Mouse (Mus musculus): ENCODE data around the gene Tex29. TPM values are rescaled to one million over a fixed set of nuclear protein-coding genes. Genes with fewer than 3 reads are reported as not detected.

The Tex29 gene
- total RNA-seq, 2 experiments from 2014 or later: 1.2 TPM; not detected in 1

DNA sequence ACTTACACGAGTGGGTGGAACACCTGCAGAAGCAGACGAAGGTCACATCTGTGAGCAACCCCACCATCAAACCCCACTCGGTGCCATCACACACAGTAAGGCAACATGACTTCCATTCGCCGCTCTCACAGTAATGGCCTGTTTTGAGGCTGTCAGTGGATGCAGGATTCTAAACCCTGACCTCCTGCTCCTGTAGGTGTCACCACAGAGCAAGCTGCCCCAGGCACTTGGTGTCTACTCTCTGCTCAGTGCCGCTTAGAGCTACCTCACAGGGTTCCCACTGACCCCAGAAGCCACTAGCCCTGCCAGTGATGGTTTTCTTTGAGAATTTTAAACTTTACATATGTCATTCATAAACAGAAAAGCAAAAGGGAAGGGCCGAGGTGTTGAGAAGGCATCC lies 25.1 kb upstream of the Tex29 start:
- Histone ChIP-seq H3K4me3 (no peak overlapping the region), H3K27ac (no peak overlapping the region)
- no peak for DNase-seq (ENCODE audit: low spot score in 2 of 2)
- TF ChIP-seq CTCF (conservative IDR thresholded peaks at IDR 0.05): peak; percentile 62

DNA sequence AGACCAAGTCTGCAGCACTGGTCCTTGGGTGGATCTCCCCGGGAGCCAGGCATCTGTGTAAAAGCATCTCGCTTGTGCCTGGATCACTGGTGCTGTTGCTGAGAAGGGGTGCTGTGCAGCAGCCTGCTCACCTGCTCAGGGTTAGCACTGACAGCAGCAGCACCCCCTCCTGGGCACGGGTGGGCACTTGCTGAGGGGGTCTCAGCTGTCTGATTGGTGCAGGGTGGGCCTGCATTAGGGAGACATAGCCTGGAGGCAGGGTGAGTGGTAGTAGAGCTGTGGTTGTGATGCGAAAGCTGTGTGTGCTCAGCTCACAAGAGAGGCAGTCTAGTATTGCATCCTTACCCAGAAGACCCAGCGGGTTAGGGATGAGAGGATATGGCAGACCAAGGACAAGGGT lies 20.1 kb upstream of the Tex29 start:
- H3K4me3 ChIP-seq: no peak overlapping the region
- TF ChIP-seq CTCF (conservative IDR thresholded peaks at IDR 0.05): no peak
- peak overlapping the region; percentile 36; the same call in 1 of the 2 replicates for H3K27ac ChIP-seq
- no peak for DNase-seq (ENCODE audit: low spot score in 2 of 2)

DNA sequence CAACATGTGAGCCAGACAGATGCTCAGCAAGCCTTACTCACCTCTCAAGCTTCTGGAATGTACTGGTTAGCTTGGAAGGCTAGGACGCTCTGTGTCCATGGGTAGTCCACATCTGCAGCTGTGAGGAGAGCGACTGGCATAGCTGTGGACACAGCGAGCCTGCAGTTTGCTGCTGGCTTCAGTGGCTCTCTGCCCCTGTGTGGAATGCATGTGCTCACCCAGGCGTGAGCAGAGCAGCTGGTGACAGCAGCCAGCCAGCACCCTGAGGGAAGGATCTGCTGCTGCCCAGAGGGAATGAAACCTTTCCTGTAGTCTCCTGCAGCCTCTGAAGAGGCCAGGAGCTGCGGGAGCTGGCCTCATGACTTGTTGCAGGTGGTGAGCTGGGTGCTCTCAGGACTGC lies 19.7 kb upstream of the Tex29 start:
- H3K27ac ChIP-seq: peak overlapping the region; percentile 36; the same call in 1 of the 2 replicates
- no peak overlapping the region for H3K4me3 ChIP-seq
- no peak for DNase-seq (ENCODE audit: low spot score in 2 of 2)
- no peak for TF ChIP-seq CTCF (conservative IDR thresholded peaks at IDR 0.05)

DNA sequence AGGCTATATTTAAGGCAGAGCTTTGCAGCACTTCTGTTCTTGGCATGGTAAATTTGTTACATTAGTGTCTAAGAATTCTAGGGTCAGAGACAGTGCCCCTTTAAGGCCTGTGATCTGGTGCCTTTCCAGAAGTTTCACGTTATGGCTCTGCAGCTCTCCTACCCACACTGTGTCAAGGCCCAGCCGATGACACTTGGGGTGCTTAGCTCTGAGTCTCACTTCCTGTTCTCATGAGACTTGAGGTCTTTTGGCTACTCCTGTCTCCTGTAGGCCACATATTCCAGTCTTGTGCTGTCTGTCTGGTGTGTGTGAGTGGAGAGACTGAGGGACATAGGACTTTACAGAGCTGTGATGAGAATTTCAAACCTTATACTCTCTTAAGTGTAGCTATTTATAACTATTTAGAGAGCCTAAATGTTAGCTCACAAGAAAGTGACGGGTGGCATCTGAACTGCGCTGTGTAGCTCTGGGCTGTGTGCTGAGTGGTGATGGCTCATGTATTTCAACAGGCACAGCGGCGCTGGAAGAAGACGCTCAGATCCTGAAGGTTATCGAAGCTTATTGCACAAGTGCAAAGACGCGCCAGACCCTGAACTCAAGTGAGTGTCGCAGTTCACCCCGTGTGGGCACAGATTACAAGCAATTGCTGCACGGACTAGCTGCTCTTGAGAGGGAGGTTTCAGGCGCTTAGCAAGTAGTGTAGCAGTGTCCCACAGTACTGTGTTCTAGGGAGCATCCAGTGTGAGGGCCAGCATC lies 18.6 kb upstream of the Tex29 start:
- DNase-seq (ENCODE audit: low spot score in 2 of 2): no peak
- Histone ChIP-seq H3K27ac (no peak overlapping the region; the same call in 1 of the 2 replicates), H3K4me3 (no peak overlapping the region)
- no peak for TF ChIP-seq CTCF (conservative IDR thresholded peaks at IDR 0.05)

DNA sequence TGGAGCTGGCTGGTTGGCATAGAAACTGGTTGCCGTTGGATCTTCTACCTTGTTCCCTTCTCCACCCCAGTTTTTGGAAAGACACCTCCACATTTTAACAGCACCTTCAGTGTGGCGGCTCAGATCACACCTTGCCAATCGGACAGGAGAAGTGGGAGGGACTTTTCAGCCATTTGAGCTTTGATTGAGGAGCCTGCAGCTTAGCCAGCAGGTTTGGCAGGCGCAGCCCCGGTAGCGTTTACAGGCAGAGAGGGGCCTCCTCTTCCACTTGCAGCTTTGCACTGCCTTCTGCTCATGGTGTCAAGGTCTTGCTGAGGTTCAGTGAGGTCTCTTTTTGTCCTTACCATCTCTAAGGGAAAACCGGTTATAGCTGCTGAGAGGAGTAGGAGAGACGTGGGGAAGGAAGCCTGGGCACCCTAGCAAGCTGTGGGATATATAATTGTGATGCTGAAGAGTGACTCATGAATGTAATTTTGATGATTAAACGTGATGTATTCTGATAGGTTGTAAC lies 17.7 kb upstream of the Tex29 start:
- Histone ChIP-seq H3K27ac (peak overlapping the region; percentile 53), H3K4me3 (no peak overlapping the region)
- TF ChIP-seq CTCF (conservative IDR thresholded peaks at IDR 0.05): no peak
- no peak for DNase-seq (ENCODE audit: low spot score in 2 of 2)

DNA sequence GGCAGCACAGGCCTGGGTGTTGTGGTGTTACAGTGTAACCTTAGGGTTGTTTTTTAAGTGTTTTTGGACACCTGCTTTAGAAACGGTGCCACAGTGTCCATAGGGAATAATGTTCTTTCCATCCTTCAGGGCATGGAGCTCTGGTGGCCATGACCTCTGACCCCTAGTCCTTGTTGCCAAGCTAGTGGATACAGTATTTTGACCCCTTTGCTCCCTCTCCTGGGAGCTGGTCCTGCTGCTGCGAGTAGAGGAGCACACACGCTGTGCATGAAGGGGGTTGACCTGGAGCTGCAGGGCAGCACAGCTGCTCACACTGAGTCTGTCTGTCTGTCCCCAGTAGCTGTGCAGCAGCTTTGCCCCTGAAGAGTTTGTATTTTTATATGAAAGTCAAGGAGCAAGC lies 14.5 kb upstream of the Tex29 start:
- no peak overlapping the region for H3K27ac ChIP-seq
- H3K4me3 ChIP-seq: no peak overlapping the region
- DNase-seq (ENCODE audit: low spot score in 2 of 2): no peak
- TF ChIP-seq CTCF (conservative IDR thresholded peaks at IDR 0.05): no peak

DNA sequence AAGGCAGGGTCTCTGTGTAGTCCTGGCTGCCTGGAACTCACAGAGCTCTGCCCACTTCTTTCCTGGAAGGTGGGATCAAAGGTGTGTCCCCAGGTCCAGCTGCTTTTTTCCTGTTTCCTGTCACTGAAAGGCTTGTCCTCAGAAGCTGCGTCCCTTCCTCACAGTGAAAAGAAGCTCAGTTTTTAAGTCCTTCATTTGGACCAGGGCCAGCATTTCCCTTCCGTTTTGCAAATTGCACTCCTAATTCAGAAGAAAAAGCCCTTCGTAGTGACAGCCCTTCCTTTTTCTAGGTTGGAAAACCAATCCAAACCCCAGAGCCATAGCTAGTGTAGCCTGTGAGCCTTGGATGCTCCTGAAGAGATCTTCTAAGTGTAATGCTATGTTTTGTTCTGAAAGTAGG lies 13.0 kb upstream of the Tex29 start:
- H3K4me3 ChIP-seq: no peak overlapping the region
- TF ChIP-seq CTCF (conservative IDR thresholded peaks at IDR 0.05): no peak
- DNase-seq (ENCODE audit: low spot score in 2 of 2): no peak
- no peak overlapping the region for H3K27ac ChIP-seq

DNA sequence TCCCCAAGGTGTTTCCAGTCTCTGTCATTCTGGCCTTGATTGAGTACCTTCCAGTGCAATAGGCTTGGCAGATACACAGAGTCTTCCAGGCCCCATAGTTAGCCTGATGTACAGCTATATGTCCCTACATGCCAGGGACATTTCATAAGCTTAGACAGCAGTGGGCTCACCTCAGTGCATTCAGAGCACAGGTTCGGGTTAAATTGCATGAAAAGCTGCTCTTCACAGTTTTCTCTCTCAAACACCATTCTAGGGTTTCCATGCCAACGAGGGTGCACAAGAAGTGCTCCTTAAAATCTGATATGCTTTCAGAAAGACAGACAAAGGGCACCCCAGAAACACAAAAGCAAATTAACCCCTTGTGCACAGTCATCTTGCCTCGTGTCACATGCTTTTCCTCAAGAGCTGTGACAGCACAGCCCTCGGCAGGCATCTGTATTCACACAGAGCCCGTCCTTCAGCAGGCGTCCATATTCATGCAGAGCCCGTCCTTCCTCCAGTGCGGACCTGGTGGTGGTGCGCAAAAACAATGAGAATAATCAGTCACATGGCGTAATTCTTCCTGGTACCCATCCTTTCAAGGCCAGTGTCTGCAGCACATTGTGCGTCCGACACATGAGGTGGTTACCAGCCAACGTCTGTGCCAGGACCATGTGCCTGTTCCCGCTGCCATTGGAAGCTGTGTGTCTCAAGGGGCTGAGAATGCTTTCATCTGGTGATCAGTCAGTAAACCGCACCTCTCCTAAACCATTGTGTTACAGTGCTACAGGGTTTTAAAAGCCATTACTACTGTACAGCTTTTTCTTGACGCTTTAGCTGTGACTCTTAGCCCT lies 9.8 kb upstream of the Tex29 start:
- TF ChIP-seq CTCF (conservative IDR thresholded peaks at IDR 0.05): no peak
- DNase-seq (ENCODE audit: low spot score in 2 of 2): no peak
- Histone ChIP-seq H3K4me3 (no peak overlapping the region), H3K27ac (peak overlapping the region; percentile 3; the same call in 1 of the 2 replicates)

DNA sequence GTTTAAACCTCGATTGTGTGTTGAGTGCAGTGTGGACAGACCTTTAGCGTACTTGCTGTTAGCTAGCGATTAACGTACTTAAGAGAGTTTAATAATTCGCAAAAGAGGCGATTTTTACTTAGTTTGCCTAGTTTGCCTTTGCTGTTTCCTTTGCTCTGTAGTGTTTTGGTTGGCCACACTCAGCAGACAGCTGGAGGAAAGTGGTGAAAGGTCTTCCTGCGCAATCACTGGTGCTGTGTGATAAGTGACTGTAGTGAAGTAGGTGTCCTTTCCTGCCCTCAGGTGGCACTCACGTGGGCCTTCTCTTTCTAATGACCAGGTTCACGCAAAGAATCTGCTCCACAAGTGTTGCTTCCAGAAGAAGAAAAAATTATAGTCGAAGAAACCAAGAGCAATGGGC lies 9.1 kb upstream of the Tex29 start:
- Histone ChIP-seq H3K4me3 (no peak overlapping the region), H3K27ac (no peak overlapping the region)
- DNase-seq (ENCODE audit: low spot score in 2 of 2): no peak
- no peak for TF ChIP-seq CTCF (conservative IDR thresholded peaks at IDR 0.05)

DNA sequence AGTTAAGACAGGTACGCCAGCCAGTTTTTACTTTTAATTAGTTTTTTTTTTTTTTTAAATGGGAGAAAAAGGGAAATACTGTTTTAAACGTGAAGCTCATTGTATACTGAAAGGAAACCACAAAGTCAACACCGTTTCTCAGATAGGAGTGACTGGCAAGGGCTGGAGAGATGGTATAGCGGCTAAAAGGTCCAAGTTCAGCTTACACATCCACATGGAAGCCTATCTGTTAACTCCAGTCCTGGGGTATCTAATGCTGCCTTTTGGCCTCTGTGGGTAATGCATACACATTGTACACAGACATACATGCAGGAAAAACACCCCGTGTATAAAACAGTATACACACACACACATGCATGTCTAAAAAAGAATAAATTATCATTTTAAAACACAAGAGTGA lies 8.3 kb upstream of the Tex29 start:
- no peak for DNase-seq (ENCODE audit: low spot score in 2 of 2)
- H3K4me3 ChIP-seq: no peak overlapping the region
- no peak for TF ChIP-seq CTCF (conservative IDR thresholded peaks at IDR 0.05)
- H3K27ac ChIP-seq: no peak overlapping the region

DNA sequence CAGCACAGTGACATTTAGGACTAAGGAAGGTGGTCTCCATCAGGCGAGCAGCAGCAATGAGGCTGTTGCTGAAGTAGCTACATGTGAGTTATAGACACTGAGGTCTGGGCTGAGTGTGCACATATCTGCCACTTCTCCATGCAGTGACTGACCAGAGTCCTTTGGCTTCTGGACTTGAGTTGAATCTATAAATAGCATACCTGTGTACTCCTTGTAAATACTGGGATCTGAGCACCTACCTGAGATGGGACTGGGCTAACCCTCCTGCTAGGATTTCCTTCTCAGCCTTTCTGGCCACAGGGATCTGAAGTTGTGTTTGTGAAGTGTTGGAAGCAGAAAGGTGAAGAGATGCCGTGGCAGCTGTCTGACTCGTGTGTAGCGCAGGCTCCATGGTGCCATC lies 7.1 kb upstream of the Tex29 start:
- no peak for DNase-seq (ENCODE audit: low spot score in 2 of 2)
- Histone ChIP-seq H3K4me3 (no peak overlapping the region), H3K27ac (no peak overlapping the region)
- TF ChIP-seq CTCF (conservative IDR thresholded peaks at IDR 0.05): no peak

DNA sequence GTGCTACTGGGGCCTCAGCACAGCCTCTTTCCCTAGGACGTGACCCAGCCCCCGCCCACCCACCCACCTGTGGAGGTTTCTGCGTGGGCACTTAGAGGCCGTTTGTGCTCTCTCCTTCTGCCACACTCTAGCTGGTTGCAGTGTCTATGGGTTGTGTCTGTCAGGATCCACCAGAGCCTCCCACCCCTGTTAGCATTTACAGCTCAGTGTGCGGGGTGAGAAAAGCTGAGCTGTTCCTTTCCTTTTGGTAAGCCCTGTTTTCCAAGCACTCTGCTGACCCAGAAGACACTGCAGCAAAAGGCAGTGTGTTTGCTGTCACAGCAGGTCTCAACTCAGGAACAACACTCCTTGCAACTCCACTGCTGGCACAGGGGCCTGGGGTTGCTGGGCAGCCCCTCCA lies 6.1 kb upstream of the Tex29 start:
- peak overlapping the region; percentile 40; the same call in 1 of the 2 replicates for H3K27ac ChIP-seq
- DNase-seq (ENCODE audit: low spot score in 2 of 2): no peak
- no peak overlapping the region for H3K4me3 ChIP-seq
- no peak for TF ChIP-seq CTCF (conservative IDR thresholded peaks at IDR 0.05)

DNA sequence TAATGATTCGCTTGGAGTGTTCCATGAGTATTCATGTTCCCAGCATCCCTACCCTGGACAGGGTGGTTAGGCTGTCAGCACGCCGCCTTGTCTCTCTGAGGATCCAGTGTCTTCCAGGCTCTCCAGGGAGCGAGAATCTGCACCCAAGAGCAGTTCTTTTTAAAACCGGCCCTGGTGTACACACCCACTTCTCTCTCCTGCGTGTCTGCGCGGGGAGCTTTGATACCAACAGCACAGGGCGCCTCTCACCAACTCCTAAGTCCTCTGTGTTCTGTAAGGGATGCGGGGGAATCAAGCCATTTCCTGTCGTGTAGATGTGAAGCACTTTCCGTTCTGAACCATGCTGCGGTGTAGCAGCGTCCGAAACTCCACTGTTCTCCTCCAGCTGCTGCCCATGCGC lies 5.6 kb upstream of the Tex29 start:
- DNase-seq (ENCODE audit: low spot score in 2 of 2): no peak
- no peak overlapping the region for H3K4me3 ChIP-seq
- no peak for TF ChIP-seq CTCF (conservative IDR thresholded peaks at IDR 0.05)
- no peak overlapping the region; the same call in 1 of the 2 replicates for H3K27ac ChIP-seq
